Mouse (Mus musculus) bone marrow macrophage, adult 2 months (primary cell): ENCODE measurements around the gene Chst14.

ENCODE experiments used
- CTCF ChIP-seq: IDR thresholded peaks from 2 replicates; pipeline ENCODE4 v1.5.1; 2012; ENCODE audit warnings: low read depth, mild to moderate bottlenecking, low read length, moderate library complexity
- POLR2A ChIP-seq: IDR thresholded peaks from 2 replicates; pipeline ENCODE4 v1.6.1; 2012; ENCODE audit warnings: mild to moderate bottlenecking, low read depth, low read length, borderline replicate concordance

DNA sequence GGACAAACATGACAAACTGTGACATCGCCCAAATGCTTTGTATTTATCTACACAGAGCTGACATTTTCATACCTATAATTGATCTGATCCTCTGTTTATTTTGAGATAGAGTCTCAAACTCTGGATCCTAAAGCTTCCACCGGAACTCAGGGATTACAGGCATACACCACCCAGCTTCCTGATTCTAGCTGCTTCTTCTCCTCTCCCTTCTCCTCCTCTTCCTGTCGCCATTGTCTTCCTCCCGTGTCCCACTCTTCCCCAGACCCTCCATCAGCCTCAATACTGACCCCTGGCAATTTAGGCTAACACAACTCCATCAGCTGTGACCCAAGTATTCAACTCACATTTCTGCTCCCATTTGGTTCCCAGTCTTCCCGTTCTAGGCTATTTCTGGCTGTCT, 50.6 kb downstream of the Chst14 start:
- TF ChIP-seq CTCF (no peak), POLR2A (no peak)
